Mouse (Mus musculus) ES-Bruce4 (cell line): ENCODE measurements at regions not wholly inside any gene's neighbourhood (a gene's known extent, or its start where the extent isn't known, plus 50 kb on each side); places are given as distances from the start of the nearest gene placed in this dataset.

Source experiments
- H3K27ac ChIP-seq: 2 replicates; pipeline ENCODE4 v1.5.1; 2012; ENCODE audit warnings: low read length, inconsistent platforms; ENCODE audit not compliant: insufficient read depth
- H3K27me3 ChIP-seq: 2 replicates; pipeline ENCODE4 v1.6.1; 2012; ENCODE audit warnings: mild to moderate bottlenecking, low read length, inconsistent platforms; ENCODE audit not compliant: control insufficient read depth, poor library complexity, insufficient read depth, severe bottlenecking
- H3K36me3 ChIP-seq: 2 replicates; pipeline ENCODE4 v1.6.1; 2012; ENCODE audit warnings: inconsistent platforms, mild to moderate bottlenecking, low read length, moderate library complexity; ENCODE audit not compliant: control insufficient read depth, poor library complexity, insufficient read depth, severe bottlenecking
- H3K4me1 ChIP-seq: one replicate; pipeline ENCODE4 v1.8.1; 2011; ENCODE audit warnings: low read length; ENCODE audit not compliant: control insufficient read depth, insufficient read depth
- H3K4me3 ChIP-seq: 2 replicates; pipeline ENCODE4 v1.5.1; 2011; ENCODE audit warnings: low read depth, mild to moderate bottlenecking, low read length
- H3K9ac ChIP-seq: 2 replicates; pipeline ENCODE4 v1.6.1; 2012; ENCODE audit warnings: low read depth, mild to moderate bottlenecking, inconsistent platforms; ENCODE audit not compliant: poor library complexity, severe bottlenecking
- H3K9me3 ChIP-seq: replicated peaks from 2 replicates; pipeline ENCODE4 v1.6.1; 2012; ENCODE audit warnings: mild to moderate bottlenecking, low read length, inconsistent platforms; ENCODE audit not compliant: control insufficient read depth, poor library complexity, insufficient read depth, severe bottlenecking
- CTCF ChIP-seq: IDR thresholded peaks from one replicate; pipeline ENCODE4 v1.8.1; 2011; ENCODE audit warnings: low read depth, low read length
- EP300 ChIP-seq: IDR thresholded peaks from 2 replicates; pipeline ENCODE4 v1.6.1; 2011; ENCODE audit warnings: low read depth, low read length; ENCODE audit not compliant: insufficient read depth
- POLR2A ChIP-seq: IDR thresholded peaks from one replicate; pipeline ENCODE4 v1.8.1; 2011; ENCODE audit warnings: low read length; ENCODE audit not compliant: insufficient read depth

DNA sequence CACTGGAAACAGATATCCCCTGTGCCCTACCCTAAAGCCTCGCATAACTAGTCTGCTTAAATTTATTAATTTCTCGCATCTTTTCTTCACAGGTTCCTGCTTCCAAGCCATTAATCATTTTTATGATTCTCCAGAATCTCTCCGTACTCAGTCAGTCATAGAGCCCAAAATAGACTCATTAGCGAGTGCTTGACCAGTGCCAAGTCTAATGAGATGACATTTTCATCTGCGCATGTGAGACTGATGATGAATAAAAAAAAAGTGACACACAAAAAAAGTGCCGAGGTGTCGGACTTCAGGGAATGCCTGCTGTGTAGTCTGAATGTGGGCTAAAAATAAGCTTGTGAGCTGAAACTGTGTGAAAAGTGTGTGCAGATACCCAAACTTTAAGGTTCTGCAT, 243.3 kb downstream of the Otol1 start:
- H3K4me3 ChIP-seq, result no peak overlapping the region
- no peak for TF ChIP-seq POLR2A
- TF ChIP-seq EP300, result no peak
- TF ChIP-seq CTCF, result no peak
- H3K9me3 ChIP-seq, result no peaks in the 10 kb centered on the region
- no peaks in the 10 kb centered on the region for H3K27me3 ChIP-seq
- no peaks in the 10 kb centered on the region for H3K4me1 ChIP-seq
- no peaks in the 10 kb centered on the region for H3K36me3 ChIP-seq
- H3K27ac ChIP-seq, result no peak overlapping the region
- no peak overlapping the region for H3K9ac ChIP-seq

DNA sequence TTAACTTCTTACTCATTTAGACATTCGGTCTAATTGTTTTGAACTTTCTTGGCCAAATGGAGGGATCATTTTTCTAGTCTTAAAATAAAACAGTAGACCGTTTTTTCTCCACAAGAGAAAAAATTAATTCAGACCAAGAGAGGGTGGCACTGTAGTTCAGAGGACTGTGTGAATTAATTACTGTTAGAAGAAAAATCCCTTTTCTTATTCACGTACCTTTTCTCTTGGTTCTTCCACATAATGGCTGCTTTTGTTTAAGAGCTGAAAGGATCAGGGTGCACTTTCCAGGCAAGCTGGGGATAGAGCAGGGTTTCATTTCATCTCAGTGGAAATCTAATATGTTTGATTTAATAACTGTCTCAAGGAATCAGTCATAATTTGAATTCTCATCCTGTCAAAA, 255.9 kb downstream of the Otol1 start:
- TF ChIP-seq POLR2A, result no peak
- no peak for TF ChIP-seq EP300
- no peak for TF ChIP-seq CTCF
- H3K36me3 ChIP-seq, result no peaks in the 10 kb centered on the region
- no peak overlapping the region for H3K9ac ChIP-seq
- no peaks in the 10 kb centered on the region for H3K9me3 ChIP-seq
- H3K27me3 ChIP-seq, result no peaks in the 10 kb centered on the region
- no peak overlapping the region for H3K4me3 ChIP-seq
- no peak overlapping the region for H3K27ac ChIP-seq
- no peaks in the 10 kb centered on the region for H3K4me1 ChIP-seq

DNA sequence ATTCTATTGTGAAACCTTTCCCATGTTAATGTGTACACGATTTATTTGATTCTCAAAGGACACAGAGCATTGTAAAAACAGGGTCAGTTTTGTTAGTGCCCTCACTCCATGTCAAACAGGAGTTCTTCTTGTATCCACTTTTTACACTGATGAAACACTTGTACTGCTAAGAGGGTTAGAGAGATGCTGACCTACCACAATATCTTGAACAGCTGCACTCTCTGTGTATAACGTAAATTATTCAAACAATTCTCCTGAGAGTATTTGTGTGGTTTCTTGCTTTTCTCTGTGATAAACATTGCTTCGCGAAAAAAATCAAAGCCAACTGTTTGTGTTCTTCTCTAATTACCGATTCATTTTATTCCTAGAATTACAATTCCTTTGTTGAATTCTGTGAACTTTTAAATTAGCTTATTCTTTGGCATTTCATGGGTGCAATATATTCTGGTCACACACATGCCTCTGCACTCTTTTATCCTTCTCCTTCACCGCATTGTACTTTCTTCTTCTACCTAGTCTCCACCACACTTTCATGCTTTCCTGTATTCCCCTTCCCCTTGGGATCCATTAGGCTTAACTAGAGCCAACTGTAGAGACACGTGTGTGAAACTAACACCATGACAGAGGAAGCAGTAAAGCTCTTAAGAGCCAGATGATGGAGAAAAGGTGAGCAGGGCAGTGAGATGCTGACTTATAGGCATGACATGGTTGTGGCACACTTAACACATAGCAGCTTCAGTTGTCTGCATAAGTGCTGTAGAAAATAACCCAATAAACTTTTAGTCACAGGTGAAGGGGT, 281.4 kb downstream of the Otol1 start:
- Histone ChIP-seq H3K9me3 (no peaks in the 10 kb centered on the region), H3K36me3 (no peaks in the 10 kb centered on the region), H3K4me1 (no peaks in the 10 kb centered on the region), H3K9ac (no peak overlapping the region), H3K4me3 (no peak overlapping the region), H3K27me3 (no peaks in the 10 kb centered on the region), H3K27ac (no peak overlapping the region)
- TF ChIP-seq EP300 (no peak), CTCF (no peak), POLR2A (no peak)

DNA sequence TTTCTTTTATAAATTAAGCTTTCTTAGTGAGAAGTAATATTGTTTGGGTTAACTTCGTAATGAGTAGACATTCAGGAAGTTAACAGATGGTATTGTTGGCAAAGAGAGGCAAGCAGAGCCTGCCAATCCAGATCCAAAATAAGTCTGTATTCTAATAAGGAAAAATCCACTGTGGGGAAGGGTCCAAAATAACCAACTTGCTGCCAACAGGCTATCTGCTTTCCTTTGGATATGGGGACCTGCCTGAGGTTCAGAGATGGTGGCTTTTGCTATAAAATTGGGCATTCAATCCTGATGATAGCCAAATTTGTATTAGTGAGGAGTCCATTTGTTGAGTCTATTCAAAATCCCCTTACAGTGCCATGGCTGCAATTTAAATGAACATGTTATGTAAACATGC, 300.1 kb downstream of the Otol1 start:
- Histone ChIP-seq H3K27me3 (peaks cover 1% of the 10 kb centered on the region; the same call in 1 of the 2 replicates), H3K27ac (no peak overlapping the region), H3K9ac (no peak overlapping the region), H3K4me1 (no peaks in the 10 kb centered on the region), H3K9me3 (no peaks in the 10 kb centered on the region), H3K4me3 (no peak overlapping the region), H3K36me3 (no peaks in the 10 kb centered on the region)
- no peak for TF ChIP-seq CTCF

DNA sequence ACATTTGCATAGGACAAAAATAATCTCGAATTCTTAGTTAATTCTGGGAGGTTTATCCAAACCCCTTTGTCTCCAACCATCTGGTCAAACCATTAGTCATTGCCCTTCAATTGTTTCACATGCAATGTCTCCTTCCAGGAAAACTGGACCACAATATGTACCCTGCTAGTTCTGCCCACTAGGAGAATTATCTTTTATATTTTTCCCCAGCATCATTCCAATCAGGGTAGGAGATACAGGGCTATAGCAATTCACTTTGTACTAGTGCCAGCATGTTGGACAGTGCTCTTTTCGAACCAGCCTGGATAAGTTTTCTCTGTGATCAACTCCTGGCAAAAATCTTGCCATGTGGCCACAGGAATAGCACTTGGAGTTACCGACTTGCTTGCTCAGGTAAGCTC, 300.6 kb downstream of the Otol1 start:
- H3K9ac ChIP-seq, result no peak overlapping the region
- no peaks in the 10 kb centered on the region for H3K4me1 ChIP-seq
- H3K36me3 ChIP-seq, result no peaks in the 10 kb centered on the region
- TF ChIP-seq CTCF (no peak), EP300 (no peak)
- H3K9me3 ChIP-seq, result no peaks in the 10 kb centered on the region
- peaks cover 1% of the 10 kb centered on the region; the same call in 1 of the 2 replicates for H3K27me3 ChIP-seq
- no peak overlapping the region for H3K4me3 ChIP-seq
- no peak overlapping the region for H3K27ac ChIP-seq

- Histone ChIP-seq H3K4me1 (no peaks in the 10 kb centered on the region), H3K4me3 (no peak overlapping the region), H3K9me3 (no peaks in the 10 kb centered on the region), H3K27me3 (peaks cover 1% of the 10 kb centered on the region; the same call in 1 of the 2 replicates), H3K9ac (no peak overlapping the region), H3K27ac (no peak overlapping the region), H3K36me3 (no peaks in the 10 kb centered on the region)
- TF ChIP-seq CTCF (no peak), POLR2A (no peak), EP300 (no peak)
Measured at GRCm38 (mm10) chr3:70309304-70309703, 301.9 kb downstream of the Otol1 start.
